Mouse (Mus musculus) liver (tissue): ENCODE results near the gene Pcna.

Experiments used
- DNase-seq: peaks from one replicate; pipeline ENCODE4 v3.0.0-alpha.2; 2020; ENCODE audit warnings: mixed read lengths

Pcna gene

GRCm38 (mm10) chr2:132232413-132232945 is 20.6 kb downstream of the Pcna start:
- no peak for DNase-seq

GRCm38 (mm10) chr2:132224359-132224758 is 28.8 kb downstream of the Pcna start:
- no peak for DNase-seq

GRCm38 (mm10) chr2:132221611-132222073 is 31.5 kb downstream of the Pcna start:
- no peak for DNase-seq

- DNase-seq = no peak
These were observed 41.0 kb downstream of the Pcna start for GRCm38 (mm10) chr2:132211995-132212656.

GRCm38 (mm10) chr2:132210806-132211312 is 42.3 kb downstream of the Pcna start:
- DNase-seq = no peak

- DNase-seq = peak; percentile 51
These were observed 44.8 kb downstream of the Pcna start for GRCm38 (mm10) chr2:132208246-132208881.

GRCm38 (mm10) chr2:132206316-132206881 is 46.7 kb downstream of the Pcna start:
- no peak for DNase-seq

- DNase-seq = no peak
These were observed 47.6 kb downstream of the Pcna start for GRCm38 (mm10) chr2:132205549-132205948.

- no peak for DNase-seq
These were observed 49.3 kb downstream of the Pcna start for GRCm38 (mm10) chr2:132203773-132204172.

- DNase-seq = no peak
These were observed 49.9 kb downstream of the Pcna start for GRCm38 (mm10) chr2:132203186-132203585.
